Mouse (Mus musculus): Measurements from ENCODE around the gene Hoxa9.

GRCm38 (mm10) chr6:52236806-52237205 lies 5.9 kb upstream of the Hoxa9 start:
- TF ChIP-seq POLR2A (IDR thresholded peaks at IDR 0.05; ENCODE audit: insufficient read depth, low read depth, low read length) (no peak), CTCF (IDR thresholded peaks at IDR 0.05; ENCODE audit: insufficient read depth, low read depth, low read length) (no peak)

All from olfactory bulb, adult 2 months (tissue).